In the genomic region with DNA sequence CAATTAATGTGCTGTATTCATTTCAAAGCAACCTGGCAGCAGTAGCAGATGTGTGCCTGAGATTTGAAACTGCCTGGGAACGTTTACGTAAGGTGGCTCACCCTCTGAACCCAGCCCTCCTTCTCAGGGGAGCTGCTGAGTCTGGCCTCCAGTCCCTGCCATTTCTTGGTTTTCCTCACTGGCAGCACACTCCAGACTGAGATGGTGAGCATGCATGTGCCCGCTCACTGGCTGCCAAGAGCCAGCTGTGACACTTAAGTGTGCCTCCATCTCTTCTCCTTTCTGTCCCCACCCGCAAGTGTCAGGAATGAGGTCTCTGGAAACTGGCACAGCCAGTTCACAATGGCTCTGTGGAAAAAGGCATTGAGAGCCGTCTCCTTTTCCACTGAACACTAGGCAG, we compare ENCODE assay signal across 15 mouse cellular contexts.
DNase-seq lines count a peak whose midpoint lies in the region; ATAC-seq lines count a peak whose summit lies in the region.
"Had no signal": no experiment of that assay in that cellular context is flagged by ENCODE, and none has a peak within 500 bp of the region (broad histone marks: within the 10 kb centered on the region; RNA-seq: fewer than 3 reads in every experiment).

No protein-coding gene starts in this region.

- H3K27me3 ChIP-seq in forebrain, embryonic 13.5 days, result no peaks in the 10 kb centered on the region
- no peaks in the 10 kb centered on the region for H3K27me3 ChIP-seq in forebrain, embryonic 11.5 days (ENCODE audit: control insufficient read depth, insufficient read depth, low read length)
- no peaks in the 10 kb centered on the region for H3K27me3 ChIP-seq in intestine, embryonic 16.5 days (replicated peaks; ENCODE audit: control insufficient read depth, insufficient read depth, low read length)
- H3K27me3 ChIP-seq: CH12.LX; hindbrain, embryonic 15.5 days; limb, embryonic 13.5 days had no signal

- WGBS in forebrain, embryonic 13.5 days, result 58% methylated on average over 5 of the region's 5 CpGs
- 74% methylated on average over 5 of the region's 5 CpGs for WGBS in forebrain, embryonic 11.5 days
- WGBS in intestine, embryonic 16.5 days, result 79% methylated on average over 5 of the region's 5 CpGs

- intact Hi-C loops in left cerebral cortex, postnatal 4 days (cut with DNase I), result no loop called here
- intact Hi-C loops in heart, postnatal 10 days (cut with DNase I), result loop anchor here (2.0 kb wide), 1 partner anchor 179 kb away; no protein-coding TSS in a partner anchor

- peak; percentile 48 for DNase-seq in adrenal gland, postnatal 10 days
- no peak for DNase-seq in adrenal gland, adult 18-20 months (ENCODE audit: low spot score in 2 of 2)
- DNase-seq in forebrain, embryonic 11.5 days (ENCODE audit: low spot score), result no peak
- DNase-seq in left cerebral cortex, postnatal 4 days, result peak; percentile 32
- DNase-seq in left cerebral cortex, adult 11 months (ENCODE audit: low spot score), result no peak
- peak; percentile 34 to 48 for DNase-seq in heart, postnatal 10 days
- DNase-seq: kidney, adult 2 months; kidney, postnatal 36 days; liver, postnatal 0 days had no signal

- H3K9ac ChIP-seq in forebrain, embryonic 13.5 days, result no peak overlapping the region
- H3K9ac ChIP-seq in forebrain, embryonic 11.5 days (ENCODE audit: low read length), result no peak overlapping the region
- no peak overlapping the region for H3K9ac ChIP-seq in intestine, embryonic 16.5 days (ENCODE audit: low read depth, low read length)
- H3K9ac ChIP-seq: hindbrain, embryonic 15.5 days; limb, embryonic 13.5 days; liver, postnatal 0 days had no signal

- no peak for ATAC-seq in forebrain, embryonic 13.5 days
- no peak for ATAC-seq in forebrain, embryonic 11.5 days (replicated peaks; ENCODE audit: low FRiP score)
- no peak for ATAC-seq in intestine, embryonic 16.5 days
- ATAC-seq: activated CD4-positive, CD25-positive, alpha-beta regulatory T cell, adult 4 months; liver, postnatal 0 days had no signal

- H3K36me3 ChIP-seq in forebrain, embryonic 13.5 days (ENCODE audit: poor library complexity, severe bottlenecking), result peaks cover 11% of the 10 kb centered on the region; the same call in 1 of the 2 replicates
- no peaks in the 10 kb centered on the region for H3K36me3 ChIP-seq in forebrain, embryonic 11.5 days (ENCODE audit: control insufficient read depth, insufficient read depth, low read length)
- H3K36me3 ChIP-seq in intestine, embryonic 16.5 days (ENCODE audit: control insufficient read depth, insufficient read depth, low read length), result no peaks in the 10 kb centered on the region
- H3K36me3 ChIP-seq: hindbrain, embryonic 15.5 days had no signal

- peak overlapping the region; percentile 16; the same call in 1 of the 2 replicates for H3K27ac ChIP-seq in forebrain, embryonic 13.5 days
- no peak overlapping the region for H3K27ac ChIP-seq in forebrain, embryonic 11.5 days (ENCODE audit: low read depth, low read length)
- no peak overlapping the region for H3K27ac ChIP-seq in intestine, embryonic 16.5 days (ENCODE audit: low read length)
- H3K27ac ChIP-seq: hindbrain, embryonic 15.5 days; limb, embryonic 13.5 days had no signal

- H3K4me1 ChIP-seq in forebrain, embryonic 13.5 days, result peaks cover 67% of the 10 kb centered on the region
- H3K4me1 ChIP-seq in forebrain, embryonic 11.5 days (replicated peaks; ENCODE audit: control insufficient read depth, insufficient read depth, low read length), result peaks cover 19% of the 10 kb centered on the region; the same call in 1 of the 2 replicates
- H3K4me1 ChIP-seq in intestine, embryonic 16.5 days (ENCODE audit: control insufficient read depth, insufficient read depth, low read length), result peaks cover 15% of the 10 kb centered on the region; the same call in 1 of the 2 replicates

- H3K4me3 ChIP-seq in forebrain, embryonic 13.5 days, result no peak overlapping the region
- no peak overlapping the region for H3K4me3 ChIP-seq in forebrain, embryonic 11.5 days (ENCODE audit: low read depth, low read length)
- no peak overlapping the region for H3K4me3 ChIP-seq in intestine, embryonic 16.5 days (ENCODE audit: low read length)
- H3K4me3 ChIP-seq: hindbrain, embryonic 15.5 days; limb, embryonic 13.5 days had no signal

- H3K9me3 ChIP-seq in forebrain, embryonic 13.5 days (replicated peaks), result no peaks in the 10 kb centered on the region
- H3K9me3 ChIP-seq in forebrain, embryonic 11.5 days (ENCODE audit: control insufficient read depth, low read length), result no peaks in the 10 kb centered on the region
- H3K9me3 ChIP-seq in intestine, embryonic 16.5 days (ENCODE audit: control insufficient read depth, low read length), result no peaks in the 10 kb centered on the region
- H3K9me3 ChIP-seq: hindbrain, embryonic 15.5 days; limb, embryonic 13.5 days had no signal

- H3K4me2 ChIP-seq in forebrain, embryonic 13.5 days, result no peak overlapping the region
- H3K4me2 ChIP-seq in forebrain, embryonic 11.5 days (ENCODE audit: low read depth, low read length, severe bottlenecking), result no peak overlapping the region
- no peak overlapping the region for H3K4me2 ChIP-seq in intestine, embryonic 16.5 days (ENCODE audit: low read depth, low read length)
- H3K4me2 ChIP-seq: hindbrain, embryonic 15.5 days; limb, embryonic 13.5 days had no signal

Comparison
In these comparisons a context has a peak if more than half of its experiments do, and no peak if none do; other contexts are left out.
1. DNase-seq: peak in adrenal gland, postnatal 10 days (single experiment), left cerebral cortex, postnatal 4 days (single experiment) and heart, postnatal 10 days (2 of 2); none in adrenal gland, adult 18-20 months (0 of 2), forebrain, embryonic 11.5 days (single experiment) and left cerebral cortex, adult 11 months (single experiment).